Mouse (Mus musculus): ENCODE results near the gene Galns.

DNA sequence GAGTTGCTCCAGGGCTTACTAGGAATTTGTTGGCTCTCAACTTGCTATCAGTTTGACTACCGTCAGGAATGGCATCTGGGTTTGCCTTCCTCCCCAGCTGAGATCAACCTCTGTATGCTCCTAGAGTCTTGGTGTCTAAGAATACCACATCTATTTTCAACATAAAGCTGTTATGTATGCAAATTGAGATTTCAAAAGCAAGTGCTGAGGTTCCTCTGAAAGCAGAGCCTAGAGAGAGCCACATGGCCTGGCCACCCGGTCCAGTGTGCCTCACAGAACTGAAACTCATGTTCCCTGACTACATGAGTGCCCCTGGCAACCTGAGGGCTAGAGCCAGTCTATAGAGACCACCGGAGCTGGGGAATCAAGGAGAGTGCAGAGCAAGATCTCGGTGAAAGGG, 5.9 kb downstream of the Galns start:
- no peak for TF ChIP-seq CTCF (IDR thresholded peaks at IDR 0.05)
- no peak for TF ChIP-seq EP300 (IDR thresholded peaks at IDR 0.05)

Data from lung, postnatal 0 days (tissue).